Mouse (Mus musculus) intestine, postnatal 0 days (tissue): ENCODE measurements around the gene Sstr4. TPM values are rescaled to one million over a fixed set of nuclear protein-coding genes. Genes with fewer than 3 reads are reported as not detected.
A peak's percentile ranks its signal among the peaks of the same experiment; 100 is the strongest.

ENCODE experiments used
- ATAC-seq: fragments of 200-750 bp; cut with Nextera tagmentation; 2 replicates; pipeline ENCODE4 v1.8.0; 2017; ENCODE audit warnings: mild to moderate bottlenecking, moderate TSS enrichment, moderate library complexity
- H3K27ac ChIP-seq: fragments of 300-500 bp; sonication (generic); 2 replicates; pipeline ENCODE4 v1.5.1; 2014; ENCODE audit warnings: mild to moderate bottlenecking, low read depth, low read length, moderate library complexity
- H3K27me3 ChIP-seq: fragments of 300-500 bp; sonication (generic); replicated peaks from 2 replicates; pipeline ENCODE4 v1.6.1; 2014; ENCODE audit warnings: low read length, mixed read lengths; ENCODE audit not compliant: control insufficient read depth, insufficient read depth
- H3K36me3 ChIP-seq: fragments of 300-500 bp; sonication (generic); 2 replicates; pipeline ENCODE4 v1.6.1; 2014; ENCODE audit warnings: mild to moderate bottlenecking, moderate library complexity; ENCODE audit not compliant: control insufficient read depth, insufficient read depth
- H3K4me1 ChIP-seq: fragments of 300-500 bp; sonication (generic); replicated peaks from 2 replicates; pipeline ENCODE4 v1.6.1; 2014; ENCODE audit warnings: antibody characterized with exemption, low read length, mixed read lengths; ENCODE audit not compliant: control insufficient read depth, insufficient read depth
- H3K4me2 ChIP-seq: fragments of 300-500 bp; sonication (generic); replicated peaks from 2 replicates; pipeline ENCODE4 v1.6.1; 2014; ENCODE audit warnings: low read depth, mild to moderate bottlenecking, moderate library complexity
- H3K4me3 ChIP-seq: fragments of 300-500 bp; sonication (generic); 2 replicates; pipeline ENCODE4 v1.5.1; 2014; ENCODE audit warnings: low read depth, low read length
- H3K9ac ChIP-seq: fragments of 300-500 bp; sonication (generic); 2 replicates; pipeline ENCODE4 v1.6.1; 2014; ENCODE audit warnings: mild to moderate bottlenecking, low read depth, low read length
- H3K9me3 ChIP-seq: fragments of 300-500 bp; sonication (generic); 2 replicates; pipeline ENCODE4 v1.6.1; 2016; ENCODE audit warnings: mixed run types; ENCODE audit not compliant: control insufficient read depth
- CTCF ChIP-seq: sonication (generic); IDR thresholded peaks from 2 replicates; pipeline ENCODE4 v1.5.1; 2016; ENCODE audit warnings: low read depth, mild to moderate bottlenecking, control low read depth, antibody characterized with exemption, moderate library complexity
- WGBS: fragments of 180-500 bp; shearing (Covaris S2); extraction: QIAGEN DNeasy Blood & Tissue Kit; methylation state at CpG from one replicate; pipeline ENCODE4 v1.1.7; 2014; 5-methylcytosine and 5-hydroxymethylcytosine counted together
- polyA plus RNA-seq: library from polyadenylated mRNA; unstranded; fragments of >200 nt; fragmentation: Nextera tagmentation; extraction: Ambion mirVana; gene quantifications from 2 replicates; pipeline ENCODE4 v1.2.1, GENCODE M21; 2015

The Sstr4 gene
- polyA plus RNA-seq, 1 experiment from 2014 or later = 0.78 TPM

DNA sequence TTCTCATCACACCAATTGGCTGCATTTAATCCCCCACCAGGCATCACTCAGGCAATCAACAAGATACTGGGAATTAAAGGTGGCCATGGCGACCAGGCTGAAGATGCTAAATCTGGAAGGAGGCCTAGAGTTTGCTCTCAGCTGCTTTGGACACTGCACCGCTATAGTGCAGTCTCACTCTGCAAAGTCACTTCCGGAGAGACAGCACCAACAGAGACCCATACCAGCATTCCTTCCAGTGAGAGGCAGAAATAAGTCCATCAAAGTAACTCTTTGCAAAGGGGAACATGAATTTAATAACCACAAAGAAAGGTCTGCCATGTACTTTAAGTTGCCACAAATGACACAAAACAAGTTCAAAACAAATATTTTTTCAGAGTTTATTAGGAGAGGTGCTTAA lies 41.1 kb downstream of the Sstr4 start:
- no peak for TF ChIP-seq CTCF
- no peak overlapping the region for H3K4me2 ChIP-seq
- H3K27ac ChIP-seq = no peak overlapping the region
- H3K9me3 ChIP-seq = no peaks in the 10 kb centered on the region
- no peaks in the 10 kb centered on the region for H3K36me3 ChIP-seq
- H3K4me3 ChIP-seq = no peak overlapping the region
- no peak for ATAC-seq
- no peaks in the 10 kb centered on the region for H3K27me3 ChIP-seq
- no peak overlapping the region for H3K9ac ChIP-seq
- 56% methylated on average over 3 of the region's 3 CpGs for WGBS
- H3K4me1 ChIP-seq = no peaks in the 10 kb centered on the region

DNA sequence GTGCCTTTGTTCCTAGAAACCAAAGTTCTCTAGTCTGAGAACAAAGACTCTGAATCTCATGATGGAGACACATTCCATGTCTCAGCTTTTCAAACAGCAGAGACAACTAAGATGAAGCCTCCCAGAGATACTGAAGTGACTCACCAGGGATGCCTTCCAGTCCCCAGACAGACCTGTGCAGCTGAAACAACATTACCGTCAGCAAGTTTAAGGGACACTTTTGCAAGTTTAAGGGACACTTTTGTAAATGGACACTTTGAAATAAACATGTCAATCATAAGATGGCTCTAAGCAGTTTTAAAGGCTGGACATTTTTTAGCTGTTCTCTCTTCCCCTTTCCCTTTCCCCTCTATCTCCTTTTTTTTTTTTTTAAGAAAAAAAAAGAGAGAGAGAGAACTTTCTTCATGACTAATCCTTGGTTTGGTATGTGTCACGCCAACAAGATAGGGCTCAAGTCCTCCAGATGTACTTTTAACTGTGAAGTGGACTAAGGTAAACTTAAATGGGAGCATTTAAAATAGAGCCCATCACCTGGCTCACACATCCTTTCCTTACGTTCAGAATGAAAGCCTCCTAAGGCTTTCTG lies 44.6 kb downstream of the Sstr4 start:
- no peak overlapping the region for H3K27ac ChIP-seq
- no peaks in the 10 kb centered on the region for H3K27me3 ChIP-seq
- H3K4me1 ChIP-seq = no peaks in the 10 kb centered on the region
- H3K9me3 ChIP-seq = no peaks in the 10 kb centered on the region
- no peaks in the 10 kb centered on the region for H3K36me3 ChIP-seq
- no peak for ATAC-seq
- 51% methylated on average over 3 of the region's 3 CpGs for WGBS
- H3K4me3 ChIP-seq = no peak overlapping the region
- H3K9ac ChIP-seq = no peak overlapping the region
- TF ChIP-seq CTCF = no peak
- H3K4me2 ChIP-seq = peak overlapping the region; percentile 0; the same call in 1 of the 2 replicates

DNA sequence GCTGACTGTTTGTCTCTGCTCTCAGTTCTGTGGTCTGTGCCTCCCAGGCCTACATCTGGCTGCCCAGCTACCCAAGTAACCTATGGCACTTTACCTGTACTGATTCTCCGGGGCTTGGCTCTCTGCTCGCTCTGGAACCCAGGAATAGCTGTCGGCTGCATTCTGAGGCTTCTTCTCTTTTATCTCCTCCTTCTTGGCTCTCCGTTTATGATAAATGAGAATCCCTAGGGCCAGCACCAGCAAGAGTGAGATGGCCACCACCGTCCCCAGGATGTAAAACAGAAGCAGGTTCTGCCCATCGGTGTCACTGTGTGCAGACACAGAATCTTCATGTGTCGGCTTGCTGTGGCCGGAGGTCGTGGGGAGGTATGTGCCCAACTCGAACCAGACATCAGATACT lies 46.3 kb downstream of the Sstr4 start:
- no peaks in the 10 kb centered on the region for H3K36me3 ChIP-seq
- no peak for TF ChIP-seq CTCF
- ATAC-seq = no peak
- H3K4me2 ChIP-seq = 0 out of 2 replicates have a peak overlapping the region, but pooled peaks have one; percentile 9
- 83% methylated on average over 10 of the region's 10 CpGs for WGBS
- peak overlapping the region; percentile 18; the same call in 1 of the 2 replicates for H3K4me3 ChIP-seq
- H3K9me3 ChIP-seq = no peaks in the 10 kb centered on the region
- no peak overlapping the region for H3K27ac ChIP-seq
- no peaks in the 10 kb centered on the region for H3K27me3 ChIP-seq
- no peaks in the 10 kb centered on the region for H3K4me1 ChIP-seq
- H3K9ac ChIP-seq = no peak overlapping the region

DNA sequence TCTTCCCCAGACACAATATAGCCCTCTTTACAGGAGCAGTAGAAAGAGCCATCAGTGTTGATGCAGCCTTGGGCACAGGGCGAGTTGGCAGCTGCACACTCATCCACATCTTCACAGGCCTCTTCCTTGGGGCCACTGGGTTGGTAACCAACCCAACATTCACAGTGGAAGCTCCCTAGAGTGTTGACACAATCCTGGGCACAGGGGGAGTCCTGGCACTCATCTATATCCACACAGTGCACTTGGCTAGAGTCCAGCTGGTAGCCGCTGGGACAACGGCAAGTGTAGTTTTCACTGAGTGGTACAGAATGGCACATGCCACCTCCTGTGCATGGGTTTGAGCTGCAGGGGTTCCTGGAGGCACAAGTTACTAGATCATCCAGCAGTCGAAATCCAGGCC lies 47.0 kb downstream of the Sstr4 start:
- no peak for ATAC-seq
- H3K27me3 ChIP-seq = no peaks in the 10 kb centered on the region
- H3K4me2 ChIP-seq = peak overlapping the region; percentile 30
- H3K27ac ChIP-seq = no peak overlapping the region
- peak overlapping the region; percentile 18; the same call in 1 of the 2 replicates for H3K4me3 ChIP-seq
- H3K9ac ChIP-seq = no peak overlapping the region
- no peak for TF ChIP-seq CTCF
- H3K4me1 ChIP-seq = no peaks in the 10 kb centered on the region
- H3K36me3 ChIP-seq = no peaks in the 10 kb centered on the region
- WGBS = 77% methylated on average over 4 of the region's 4 CpGs
- no peaks in the 10 kb centered on the region for H3K9me3 ChIP-seq

DNA sequence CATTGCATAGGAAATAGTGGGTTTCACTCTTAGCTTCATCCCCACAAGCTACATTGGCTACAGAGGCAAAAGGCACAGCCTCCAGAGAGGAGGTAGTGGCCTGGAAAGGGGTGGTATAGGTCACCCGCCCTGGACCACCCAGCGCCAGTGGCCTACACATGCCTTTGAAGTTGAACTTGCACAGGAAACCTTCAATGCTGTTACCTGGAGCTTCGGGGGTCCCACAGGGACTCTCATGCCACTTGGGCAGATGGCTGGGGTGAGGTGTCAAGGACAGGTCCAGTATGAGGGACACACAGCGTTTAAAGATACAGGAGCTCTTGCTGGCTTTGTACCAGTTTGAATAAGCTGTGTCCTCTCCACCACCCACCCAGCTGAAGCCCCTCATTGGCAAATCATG lies 47.6 kb downstream of the Sstr4 start:
- H3K4me1 ChIP-seq = no peaks in the 10 kb centered on the region
- H3K27me3 ChIP-seq = no peaks in the 10 kb centered on the region
- peak overlapping the region; percentile 18 for H3K4me3 ChIP-seq
- no peak for TF ChIP-seq CTCF
- H3K36me3 ChIP-seq = no peaks in the 10 kb centered on the region
- H3K27ac ChIP-seq = peak overlapping the region; percentile 28; the same call in 1 of the 2 replicates
- no peaks in the 10 kb centered on the region for H3K9me3 ChIP-seq
- H3K9ac ChIP-seq = no peak overlapping the region
- 83% methylated on average over 4 of the region's 4 CpGs for WGBS
- H3K4me2 ChIP-seq = peak overlapping the region; percentile 30
- ATAC-seq = no peak

DNA sequence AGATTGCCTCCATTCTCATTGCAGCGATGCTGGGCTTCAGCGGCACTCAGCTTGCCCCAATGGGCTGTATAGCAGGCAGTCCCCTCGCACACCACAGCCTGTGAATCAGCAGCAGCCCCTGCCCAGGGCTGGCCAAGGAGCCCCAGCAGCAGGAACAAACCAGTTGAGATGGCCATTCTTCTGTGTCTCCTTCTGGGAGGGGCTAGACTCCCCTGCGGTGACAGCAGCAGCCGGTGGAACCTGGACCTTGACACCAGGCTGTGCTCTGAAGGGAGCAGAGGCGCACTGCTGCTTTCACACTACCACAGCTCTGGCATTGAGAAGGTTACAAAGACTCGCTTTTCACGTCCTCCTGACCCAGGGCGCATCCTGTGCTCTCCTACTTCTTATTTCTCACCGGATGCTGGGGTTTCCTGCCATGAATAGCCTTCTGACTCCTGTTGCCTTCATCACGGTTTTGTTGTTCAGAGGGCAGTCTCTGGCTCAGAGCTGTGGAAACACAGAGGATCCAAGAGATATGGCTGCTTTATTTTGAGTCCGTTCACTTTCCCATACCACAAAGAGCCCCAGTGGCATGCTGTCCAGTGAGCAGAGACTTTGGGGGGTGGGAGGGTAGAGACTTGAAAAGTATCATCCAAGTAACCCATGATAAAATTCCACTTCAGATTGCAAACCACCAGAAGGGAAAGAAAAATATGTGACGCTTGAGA lies 48.3 kb downstream of the Sstr4 start, which contains the start of gene Cd93:
TSS of gene Cd93 (minus strand) at position 315 of the 710 bp plus-strand sequence.
- 0 out of 2 replicates have a peak, but pooled peaks have one; percentile 41 for ATAC-seq
- Histone ChIP-seq H3K4me2 (peak within 1 kb of the TSS; percentile 30), H3K27ac (peak within 1 kb of the TSS; percentile 28; the same call in 1 of the 2 replicates), H3K27me3 (no peaks in the 10 kb centered on the region), H3K9ac (no peak within 1 kb of the TSS), H3K4me1 (no peaks in the 10 kb centered on the region), H3K36me3 (no peaks in the 10 kb centered on the region), H3K9me3 (no peaks in the 10 kb centered on the region), H3K4me3 (peak within 1 kb of the TSS; percentile 18)
- TF ChIP-seq CTCF = no peak
- 42% methylated on average over 13 of the region's 13 CpGs for WGBS
